Mouse (Mus musculus): ENCODE results near the gene Sycn. TPM values are rescaled to one million over a fixed set of nuclear protein-coding genes. Genes with fewer than 3 reads are reported as not detected.
"Not testable (repeated sequence)": the region's sequence is repeated elsewhere in the genome, so short reads cannot be mapped to it uniquely, and the experiment has no call there.

The Sycn gene
- polyA plus RNA-seq, 1 experiment from 2014 or later, result not detected

GRCm38 (mm10) chr7:28527922-28528719 lies 12.6 kb upstream of the Sycn start:
- H3K27ac ChIP-seq (ENCODE audit: low read depth, low read length), result no peak overlapping the region
- H3K27me3 ChIP-seq (ENCODE audit: control insufficient read depth, insufficient read depth, low read length), result no peaks in the 10 kb centered on the region
- no peak overlapping the region for H3K4me3 ChIP-seq (ENCODE audit: low read depth, low read length)
- no peak overlapping the region for H3K4me2 ChIP-seq (ENCODE audit: low read depth)
- WGBS, result 6% methylated on average over 19 of the region's 19 CpGs
- DNase-seq (ENCODE audit: low spot score) (peak; percentile 83), ATAC-seq (ENCODE audit: insufficient read depth, low FRiP score, low TSS enrichment) (no peak)
- H3K9ac ChIP-seq (ENCODE audit: low read length), result no peak overlapping the region
- H3K9me3 ChIP-seq (ENCODE audit: control insufficient read depth, low read length), result no peaks in the 10 kb centered on the region
- no peaks in the 10 kb centered on the region for H3K4me1 ChIP-seq (ENCODE audit: control insufficient read depth, insufficient read depth, low read length)
- no peaks in the 10 kb centered on the region for H3K36me3 ChIP-seq (ENCODE audit: control insufficient read depth, insufficient read depth, low read length)

GRCm38 (mm10) chr7:28532005-28532404 lies 8.7 kb upstream of the Sycn start:
- Histone ChIP-seq H3K4me1 (ENCODE audit: control insufficient read depth, insufficient read depth, low read length) (no peaks in the 10 kb centered on the region), H3K9ac (ENCODE audit: low read length) (no peak overlapping the region), H3K4me2 (ENCODE audit: low read depth) (no peak overlapping the region), H3K36me3 (ENCODE audit: control insufficient read depth, insufficient read depth, low read length) (no peaks in the 10 kb centered on the region), H3K27ac (ENCODE audit: low read depth, low read length) (no peak overlapping the region), H3K27me3 (ENCODE audit: control insufficient read depth, insufficient read depth, low read length) (no peaks in the 10 kb centered on the region), H3K4me3 (ENCODE audit: low read depth, low read length) (no peak overlapping the region), H3K9me3 (ENCODE audit: control insufficient read depth, low read length) (no peaks in the 10 kb centered on the region)
- DNase-seq (ENCODE audit: low spot score) (no peak), ATAC-seq (ENCODE audit: insufficient read depth, low FRiP score, low TSS enrichment) (no peak)
- WGBS, result 72% methylated on average over 8 of the region's 8 CpGs

GRCm38 (mm10) chr7:28538886-28539285 lies 1.8 kb upstream of the Sycn start:
- H3K4me1 ChIP-seq (ENCODE audit: control insufficient read depth, insufficient read depth, low read length); H3K4me3 ChIP-seq (ENCODE audit: low read depth, low read length); H3K27me3 ChIP-seq (ENCODE audit: control insufficient read depth, insufficient read depth, low read length); H3K9me3 ChIP-seq (ENCODE audit: control insufficient read depth, low read length); H3K36me3 ChIP-seq (ENCODE audit: control insufficient read depth, insufficient read depth, low read length); H3K27ac ChIP-seq (ENCODE audit: low read depth, low read length); H3K9ac ChIP-seq (ENCODE audit: low read length); ATAC-seq (ENCODE audit: insufficient read depth, low FRiP score, low TSS enrichment); DNase-seq (ENCODE audit: low spot score); H3K4me2 ChIP-seq (ENCODE audit: low read depth): not testable (repeated sequence)
- 87% methylated on average over 6 of the region's 6 CpGs for WGBS

- Histone ChIP-seq H3K27me3 (ENCODE audit: control insufficient read depth, insufficient read depth, low read length) (peaks cover 27% of the 10 kb centered on the region), H3K4me2 (ENCODE audit: low read depth) (peak overlapping the region; percentile 31), H3K4me3 (ENCODE audit: low read depth, low read length) (peak overlapping the region; percentile 23; the same call in 1 of the 2 replicates), H3K36me3 (ENCODE audit: control insufficient read depth, insufficient read depth, low read length) (no peaks in the 10 kb centered on the region), H3K9me3 (ENCODE audit: control insufficient read depth, low read length) (no peaks in the 10 kb centered on the region), H3K9ac (ENCODE audit: low read length) (no peak overlapping the region; the same call in 1 of the 2 replicates), H3K27ac (ENCODE audit: low read depth, low read length) (no peak overlapping the region), H3K4me1 (ENCODE audit: control insufficient read depth, insufficient read depth, low read length) (peaks cover 3% of the 10 kb centered on the region; the same call in 1 of the 2 replicates)
- 2% methylated on average over 25 of the region's 27 CpGs for WGBS
- ATAC-seq (ENCODE audit: insufficient read depth, low FRiP score, low TSS enrichment) (no peak), DNase-seq (ENCODE audit: low spot score) (peak; percentile 26)
Observed at GRCm38 (mm10) chr7:28544051-28544601, 3.4 kb downstream of the Sycn start.

- Histone ChIP-seq H3K36me3 (ENCODE audit: control insufficient read depth, insufficient read depth, low read length) (no peaks in the 10 kb centered on the region), H3K9ac (ENCODE audit: low read length) (no peak overlapping the region), H3K27ac (ENCODE audit: low read depth, low read length) (no peak overlapping the region), H3K9me3 (ENCODE audit: control insufficient read depth, low read length) (no peaks in the 10 kb centered on the region), H3K4me2 (ENCODE audit: low read depth) (no peak overlapping the region), H3K4me1 (ENCODE audit: control insufficient read depth, insufficient read depth, low read length) (peaks cover 3% of the 10 kb centered on the region; the same call in 1 of the 2 replicates), H3K27me3 (ENCODE audit: control insufficient read depth, insufficient read depth, low read length) (peaks cover 27% of the 10 kb centered on the region), H3K4me3 (ENCODE audit: low read depth, low read length) (no peak overlapping the region)
- 0 out of 2 replicates have a peak, but pooled peaks have one; percentile 31 for ATAC-seq (ENCODE audit: insufficient read depth, low FRiP score, low TSS enrichment)
- 22% methylated on average over 14 of the region's 14 CpGs for WGBS
- peak; percentile 26 for DNase-seq (ENCODE audit: low spot score)
Observed at GRCm38 (mm10) chr7:28545048-28545890, 4.6 kb downstream of the Sycn start.

GRCm38 (mm10) chr7:28545891-28546210 lies 5.2 kb downstream of the Sycn start:
- Histone ChIP-seq H3K4me1 (ENCODE audit: control insufficient read depth, insufficient read depth, low read length) (peaks cover 3% of the 10 kb centered on the region; the same call in 1 of the 2 replicates), H3K9me3 (ENCODE audit: control insufficient read depth, low read length) (no peaks in the 10 kb centered on the region), H3K4me3 (ENCODE audit: low read depth, low read length) (no peak overlapping the region), H3K36me3 (ENCODE audit: control insufficient read depth, insufficient read depth, low read length) (no peaks in the 10 kb centered on the region), H3K9ac (ENCODE audit: low read length) (no peak overlapping the region), H3K4me2 (ENCODE audit: low read depth) (no peak overlapping the region), H3K27me3 (ENCODE audit: control insufficient read depth, insufficient read depth, low read length) (peaks cover 27% of the 10 kb centered on the region), H3K27ac (ENCODE audit: low read depth, low read length) (no peak overlapping the region)
- DNase-seq (ENCODE audit: low spot score), result no peak
- 42% methylated on average over 7 of the region's 7 CpGs for WGBS
- no peak for ATAC-seq (ENCODE audit: insufficient read depth, low FRiP score, low TSS enrichment)

- 2% methylated on average over 22 of the region's 22 CpGs for WGBS
- Histone ChIP-seq H3K4me3 (ENCODE audit: low read depth, low read length) (peak overlapping the region; percentile 24), H3K27ac (ENCODE audit: low read depth, low read length) (no peak overlapping the region), H3K9me3 (ENCODE audit: control insufficient read depth, low read length) (no peaks in the 10 kb centered on the region), H3K4me2 (ENCODE audit: low read depth) (peak overlapping the region; percentile 47), H3K27me3 (ENCODE audit: control insufficient read depth, insufficient read depth, low read length) (peaks cover 27% of the 10 kb centered on the region), H3K36me3 (ENCODE audit: control insufficient read depth, insufficient read depth, low read length) (no peaks in the 10 kb centered on the region), H3K4me1 (ENCODE audit: control insufficient read depth, insufficient read depth, low read length) (peaks cover 3% of the 10 kb centered on the region; the same call in 1 of the 2 replicates), H3K9ac (ENCODE audit: low read length) (peak overlapping the region; percentile 38; the same call in 1 of the 2 replicates)
- DNase-seq (ENCODE audit: low spot score) (peak; percentile 20), ATAC-seq (ENCODE audit: insufficient read depth, low FRiP score, low TSS enrichment) (no peak)
Observed at GRCm38 (mm10) chr7:28546649-28547048, 6.0 kb downstream of the Sycn start.

- peaks cover 27% of the 10 kb centered on the region for H3K27me3 ChIP-seq (ENCODE audit: control insufficient read depth, insufficient read depth, low read length)
- H3K4me1 ChIP-seq (ENCODE audit: control insufficient read depth, insufficient read depth, low read length), result peaks cover 3% of the 10 kb centered on the region; the same call in 1 of the 2 replicates
- H3K9me3 ChIP-seq (ENCODE audit: control insufficient read depth, low read length), result no peaks in the 10 kb centered on the region
- WGBS, result 7% methylated on average over 5 of the region's 5 CpGs
- no peak within 1 kb of the TSS for H3K27ac ChIP-seq (ENCODE audit: low read depth, low read length)
- DNase-seq (ENCODE audit: low spot score), result no peak
- peak within 1 kb of the TSS; percentile 38; the same call in 1 of the 2 replicates for H3K9ac ChIP-seq (ENCODE audit: low read length)
- no peak for ATAC-seq (ENCODE audit: insufficient read depth, low FRiP score, low TSS enrichment)
- peak within 1 kb of the TSS; percentile 24 for H3K4me3 ChIP-seq (ENCODE audit: low read depth, low read length)
- no peaks in the 10 kb centered on the region for H3K36me3 ChIP-seq (ENCODE audit: control insufficient read depth, insufficient read depth, low read length)
- peak within 1 kb of the TSS; percentile 47 for H3K4me2 ChIP-seq (ENCODE audit: low read depth)
Observed at GRCm38 (mm10) chr7:28547154-28547553, 6.5 kb downstream of the Sycn start, which contains the start of gene Nccrp1. Gene Nccrp1 (minus strand): TSS chr7:28547254.

Measured in neural tube, embryonic 11.5 days (tissue).